Mouse (Mus musculus): ENCODE measurements at regions not wholly inside any gene's neighbourhood (a gene's known extent, or its start where the extent isn't known, plus 50 kb on each side); places are given as distances from the start of the nearest gene placed in this dataset.
"Not testable (repeated sequence)": the region's sequence is repeated elsewhere in the genome, so short reads cannot be mapped to it uniquely, and the experiment has no call there.

GRCm38 (mm10) chr13:12726831-12727230 is 73.0 kb downstream of the Prl2c3 start:
- peak; percentile 25; the same call in 1 of the 2 replicates for TF ChIP-seq SMC3 (IDR thresholded peaks at IDR 0.05; ENCODE audit: low read depth, low read length)
- peak in 2 of 3 experiments; percentile 31 to 33; a peak in 4 of 6 replicates for TF ChIP-seq CTCF (IDR thresholded peaks at IDR 0.05 in 2 of 3, conservative IDR thresholded peaks at IDR 0.05 in 1 of 3; ENCODE audit: control insufficient read depth in 1 of 3, insufficient read depth in 1 of 3, low read depth in 2 of 3, low read length in 3 of 3, poor library complexity in 1 of 3, severe bottlenecking in 1 of 3)
- peak; percentile 19 for TF ChIP-seq RAD21 (IDR thresholded peaks at IDR 0.05; ENCODE audit: low read depth, low read length)
- H3K4me3 ChIP-seq (ENCODE audit: control insufficient read depth in 1 of 2, insufficient read depth in 1 of 2, low read depth in 2 of 2, low read length in 2 of 2); H3K4me1 ChIP-seq (ENCODE audit: control insufficient read depth in 1 of 2, insufficient read depth in 2 of 2, low read length in 2 of 2); H3K36me3 ChIP-seq (ENCODE audit: control insufficient read depth in 1 of 2, insufficient read depth in 2 of 2, low read length in 2 of 2); H3K27ac ChIP-seq (ENCODE audit: control insufficient read depth, low read depth, low read length); H3K9me3 ChIP-seq (replicated peaks; ENCODE audit: insufficient read depth, low read length); H3K79me2 ChIP-seq (ENCODE audit: control insufficient read depth, insufficient read depth, low read length, poor library complexity); H3K9ac ChIP-seq (ENCODE audit: control insufficient read depth, low read depth, low read length, poor library complexity, severe bottlenecking); H3K27me3 ChIP-seq (ENCODE audit: control insufficient read depth in 1 of 2, insufficient read depth in 2 of 2, low read length in 2 of 2): not testable (repeated sequence)
- DNase-seq (ENCODE audit: low read depth, low spot score), result peak; percentile 50

- H3K9ac ChIP-seq (ENCODE audit: control insufficient read depth, low read depth, low read length, poor library complexity, severe bottlenecking); H3K27me3 ChIP-seq (ENCODE audit: control insufficient read depth in 1 of 2, insufficient read depth in 2 of 2, low read length in 2 of 2); H3K9me3 ChIP-seq (replicated peaks; ENCODE audit: insufficient read depth, low read length); DNase-seq (ENCODE audit: low read depth, low spot score); H3K4me1 ChIP-seq (ENCODE audit: control insufficient read depth in 1 of 2, insufficient read depth in 2 of 2, low read length in 2 of 2); H3K4me3 ChIP-seq (ENCODE audit: control insufficient read depth in 1 of 2, insufficient read depth in 1 of 2, low read depth in 2 of 2, low read length in 2 of 2); H3K27ac ChIP-seq (ENCODE audit: control insufficient read depth, low read depth, low read length); H3K36me3 ChIP-seq (ENCODE audit: control insufficient read depth in 1 of 2, insufficient read depth in 2 of 2, low read length in 2 of 2); H3K79me2 ChIP-seq (ENCODE audit: control insufficient read depth, insufficient read depth, low read length, poor library complexity): not testable (repeated sequence)
Measured at GRCm38 (mm10) chr13:12717972-12718546, 81.8 kb downstream of the Prl2c3 start.

GRCm38 (mm10) chr13:12711471-12712273 is 88.2 kb downstream of the Prl2c3 start:
- H3K27ac ChIP-seq (ENCODE audit: control insufficient read depth, low read depth, low read length), result no peak overlapping the region
- no peaks in the 10 kb centered on the region for H3K79me2 ChIP-seq (ENCODE audit: control insufficient read depth, insufficient read depth, low read length, poor library complexity)
- H3K36me3 ChIP-seq (ENCODE audit: control insufficient read depth in 1 of 2, insufficient read depth in 2 of 2, low read length in 2 of 2), result no peaks in the 10 kb centered on the region
- DNase-seq (ENCODE audit: low read depth, low spot score), result no peak
- H3K27me3 ChIP-seq (ENCODE audit: control insufficient read depth in 1 of 2, insufficient read depth in 2 of 2, low read length in 2 of 2), result no peaks in the 10 kb centered on the region
- no peaks in the 10 kb centered on the region for H3K9me3 ChIP-seq (replicated peaks; ENCODE audit: insufficient read depth, low read length)
- H3K9ac ChIP-seq (ENCODE audit: control insufficient read depth, low read depth, low read length, poor library complexity, severe bottlenecking), result no peak overlapping the region
- H3K4me3 ChIP-seq (ENCODE audit: control insufficient read depth in 1 of 2, insufficient read depth in 1 of 2, low read depth in 2 of 2, low read length in 2 of 2), result no peak overlapping the region
- H3K4me1 ChIP-seq (ENCODE audit: control insufficient read depth in 1 of 2, insufficient read depth in 2 of 2, low read length in 2 of 2), result no peaks in the 10 kb centered on the region
- TF ChIP-seq MYB (IDR thresholded peaks at IDR 0.05; ENCODE audit: low read depth, low read length) (no peak), POLR2AphosphoS5 (IDR thresholded peaks at IDR 0.05; ENCODE audit: borderline replicate concordance, low read depth, low read length) (no peak), MYC (IDR thresholded peaks at IDR 0.05; ENCODE audit: low read depth, low read length) (no peak), RCOR1 (IDR thresholded peaks at IDR 0.05; ENCODE audit: low read depth, low read length) (no peak), MEF2A (IDR thresholded peaks at IDR 0.05; ENCODE audit: extremely low read depth, insufficient replicate concordance, low read depth, low read length, poor library complexity, severe bottlenecking) (no peak), KAT2A (conservative IDR thresholded peaks at IDR 0.05; ENCODE audit: low read depth, low read length) (no peak), MXI1 (IDR thresholded peaks at IDR 0.05; ENCODE audit: low read depth, low read length) (no peak), ZC3H11A (IDR thresholded peaks at IDR 0.05; ENCODE audit: low read depth, low read length) (no peak), NELFE (IDR thresholded peaks at IDR 0.05; ENCODE audit: low read depth, low read length) (no peak), EP300 (IDR thresholded peaks at IDR 0.05; ENCODE audit: low read depth in 1 of 2, low read length in 2 of 2) (no peak), ELF1 (IDR thresholded peaks at IDR 0.05; ENCODE audit: low read depth, low read length) (no peak), ZKSCAN1 (IDR thresholded peaks at IDR 0.05; ENCODE audit: low read depth, low read length) (no peak), GATA1 (IDR thresholded peaks at IDR 0.05; ENCODE audit: low read depth, low read length) (no peak), NRF1 (IDR thresholded peaks at IDR 0.05; ENCODE audit: insufficient read depth, low read depth, low read length, poor library complexity, severe bottlenecking) (no peak)

GRCm38 (mm10) chr13:12702804-12703612 is 96.9 kb downstream of the Prl2c3 start:
- peak; percentile 28 for DNase-seq (ENCODE audit: low read depth, low spot score)
- H3K9me3 ChIP-seq (replicated peaks; ENCODE audit: insufficient read depth, low read length); H3K27ac ChIP-seq (ENCODE audit: control insufficient read depth, low read depth, low read length): not testable (repeated sequence)

More at GRCm38 (mm10) chr13:12702804-12703612, 96.9 kb downstream of the Prl2c3 start:
- H3K27me3 ChIP-seq (ENCODE audit: control insufficient read depth in 1 of 2, insufficient read depth in 2 of 2, low read length in 2 of 2); H3K9ac ChIP-seq (ENCODE audit: control insufficient read depth, low read depth, low read length, poor library complexity, severe bottlenecking); H3K79me2 ChIP-seq (ENCODE audit: control insufficient read depth, insufficient read depth, low read length, poor library complexity); H3K36me3 ChIP-seq (ENCODE audit: control insufficient read depth in 1 of 2, insufficient read depth in 2 of 2, low read length in 2 of 2); H3K4me3 ChIP-seq (ENCODE audit: control insufficient read depth in 1 of 2, insufficient read depth in 1 of 2, low read depth in 2 of 2, low read length in 2 of 2); H3K4me1 ChIP-seq (ENCODE audit: control insufficient read depth in 1 of 2, insufficient read depth in 2 of 2, low read length in 2 of 2): not testable (repeated sequence)

Data from MEL (cell line).